Mouse (Mus musculus): ENCODE results near the gene Nup62cl. TPM values are rescaled to one million over a fixed set of nuclear protein-coding genes. Genes with fewer than 3 reads are reported as not detected.

The Nup62cl gene
- polyA plus RNA-seq, 1 experiment from 2014 or later: 1.7 TPM

- no peaks in the 10 kb centered on the region for H3K27me3 ChIP-seq (ENCODE audit: control insufficient read depth, insufficient read depth, low read length)
- no peaks in the 10 kb centered on the region for H3K9me3 ChIP-seq (ENCODE audit: control insufficient read depth, low read length)
- peak within 1 kb of the TSS; percentile 40; the same call in 1 of the 2 replicates for H3K27ac ChIP-seq (replicated peaks)
- DNase-seq (ENCODE audit: low spot score): peak; percentile 32
- ATAC-seq (ENCODE audit: low FRiP score, low TSS enrichment): peak; percentile 71; the same call in 1 of the 2 replicates
- 14% methylated on average over 25 of the region's 25 CpGs for WGBS
- peak within 1 kb of the TSS; percentile 61 for H3K9ac ChIP-seq (ENCODE audit: low read length)
- H3K4me3 ChIP-seq (ENCODE audit: low read depth, low read length): peak within 1 kb of the TSS; percentile 49
- TF ChIP-seq CTCF (IDR thresholded peaks at IDR 0.05; ENCODE audit: low read depth): no peak
- no peak for TF ChIP-seq EP300 (optimal IDR thresholded peaks at IDR 0.05)
- no peaks in the 10 kb centered on the region for H3K36me3 ChIP-seq (ENCODE audit: control insufficient read depth, insufficient read depth, low read length)
- peak within 1 kb of the TSS; percentile 53 for H3K4me2 ChIP-seq (replicated peaks; ENCODE audit: low read depth)
- no peaks in the 10 kb centered on the region for H3K4me1 ChIP-seq (replicated peaks; ENCODE audit: control insufficient read depth, insufficient read depth)
Observed at GRCm38 (mm10) chrX:139997740-139998690, 64.5 kb downstream of the Nup62cl start, which contains the start of gene Rbm41. Gene Rbm41 (minus strand): TSS chrX:139998595.

- Histone ChIP-seq H3K4me2 (replicated peaks; ENCODE audit: low read depth) (no peak overlapping the region), H3K9me3 (ENCODE audit: control insufficient read depth, low read length) (no peaks in the 10 kb centered on the region), H3K27ac (replicated peaks) (no peak overlapping the region), H3K9ac (ENCODE audit: low read length) (no peak overlapping the region), H3K4me3 (ENCODE audit: low read depth, low read length) (no peak overlapping the region), H3K36me3 (ENCODE audit: control insufficient read depth, insufficient read depth, low read length) (no peaks in the 10 kb centered on the region), H3K4me1 (replicated peaks; ENCODE audit: control insufficient read depth, insufficient read depth) (no peaks in the 10 kb centered on the region), H3K27me3 (ENCODE audit: control insufficient read depth, insufficient read depth, low read length) (no peaks in the 10 kb centered on the region)
- DNase-seq (ENCODE audit: low spot score) (no peak), ATAC-seq (ENCODE audit: low FRiP score, low TSS enrichment) (no peak)
- 77% methylated on average over 5 of the region's 5 CpGs for WGBS
- TF ChIP-seq EP300 (optimal IDR thresholded peaks at IDR 0.05) (no peak), CTCF (IDR thresholded peaks at IDR 0.05; ENCODE audit: low read depth) (no peak)
Observed at GRCm38 (mm10) chrX:139982115-139982514, 80.4 kb downstream of the Nup62cl start.

Other genes starting within 250 kb of the Nup62cl start
- 5.1 and 5.5 TPM in 2 replicates for gene Morc4, start 191.0 kb downstream of the Nup62cl start, polyA plus RNA-seq (2015; fragmentation: Nextera tagmentation; extraction: Ambion mirVana)
- 1.1 TPM in 2 replicates for gene Rbm41, start 64.1 kb downstream of the Nup62cl start, polyA plus RNA-seq (2015; fragmentation: Nextera tagmentation; extraction: Ambion mirVana)
- not detected in 2 replicates for gene Pih1h3b, start 167 bp upstream of the Nup62cl start, polyA plus RNA-seq (2015; fragmentation: Nextera tagmentation; extraction: Ambion mirVana)